Mouse (Mus musculus): ENCODE data around the gene Slc35e2. TPM values are rescaled to one million over a fixed set of nuclear protein-coding genes. Genes with fewer than 3 reads are reported as not detected.
"Not testable (repeated sequence)": the region's sequence is repeated elsewhere in the genome, so short reads cannot be mapped to it uniquely, and the experiment has no call there.

The Slc35e2 gene
- polyA plus RNA-seq, 1 experiment from 2014 or later, result 6.2 TPM

- not testable (repeated sequence) for H3K9ac ChIP-seq (ENCODE audit: low read depth, low read length); H3K27ac ChIP-seq (ENCODE audit: low read length); H3K4me1 ChIP-seq (ENCODE audit: control insufficient read depth, insufficient read depth, low read length); H3K9me3 ChIP-seq (ENCODE audit: control insufficient read depth, low read length); H3K4me3 ChIP-seq (ENCODE audit: low read length); H3K4me2 ChIP-seq (ENCODE audit: low read depth, low read length); ATAC-seq; H3K27me3 ChIP-seq (replicated peaks; ENCODE audit: control insufficient read depth, insufficient read depth, low read length)
- peaks cover 37% of the 10 kb centered on the region for H3K36me3 ChIP-seq (ENCODE audit: control insufficient read depth, insufficient read depth, low read length)
- WGBS, result 95% methylated on average over 2 of the region's 2 CpGs
These were observed 44.1 kb downstream of the Slc35e2 start, which contains the start of gene Gm10563 for GRCm38 (mm10) chr4:155645308-155645707. Gene Gm10563 (minus strand): TSS chr4:155645408.

DNA sequence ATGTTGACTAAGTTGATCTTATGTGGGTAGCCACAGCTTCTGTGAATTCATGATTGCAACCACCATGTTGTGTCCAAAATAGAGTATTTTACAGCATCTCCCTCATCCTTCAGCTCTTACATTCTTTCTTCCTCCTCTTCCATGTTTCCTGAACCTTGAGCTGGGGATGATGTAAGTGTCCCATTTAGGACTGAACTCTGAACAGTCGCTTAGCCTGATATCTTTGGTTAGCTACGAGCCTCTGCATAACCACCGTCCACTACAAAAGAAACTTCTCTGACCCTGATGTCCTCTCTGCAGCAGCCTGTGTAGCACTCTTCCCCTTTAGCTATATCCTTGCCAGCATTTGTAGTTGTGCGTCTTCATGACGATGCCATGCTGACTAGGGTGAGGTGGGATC lies 44.5 kb downstream of the Slc35e2 start:
- H3K27me3 ChIP-seq (replicated peaks; ENCODE audit: control insufficient read depth, insufficient read depth, low read length), result no peaks in the 10 kb centered on the region
- WGBS, result 85% methylated on average over 5 of the region's 5 CpGs
- H3K4me3 ChIP-seq (ENCODE audit: low read length), result no peak overlapping the region
- no peak for ATAC-seq
- no peaks in the 10 kb centered on the region for H3K4me1 ChIP-seq (ENCODE audit: control insufficient read depth, insufficient read depth, low read length)
- H3K27ac ChIP-seq (ENCODE audit: low read length), result no peak overlapping the region
- H3K9ac ChIP-seq (ENCODE audit: low read depth, low read length), result no peak overlapping the region
- no peak overlapping the region for H3K4me2 ChIP-seq (ENCODE audit: low read depth, low read length)
- H3K9me3 ChIP-seq (ENCODE audit: control insufficient read depth, low read length), result no peaks in the 10 kb centered on the region
- peaks cover 39% of the 10 kb centered on the region for H3K36me3 ChIP-seq (ENCODE audit: control insufficient read depth, insufficient read depth, low read length)

- ATAC-seq, result no peak
- Histone ChIP-seq H3K27me3 (replicated peaks; ENCODE audit: control insufficient read depth, insufficient read depth, low read length) (no peaks in the 10 kb centered on the region; the same call in 1 of the 2 replicates), H3K9me3 (ENCODE audit: control insufficient read depth, low read length) (no peaks in the 10 kb centered on the region), H3K4me2 (ENCODE audit: low read depth, low read length) (no peak overlapping the region), H3K4me1 (ENCODE audit: control insufficient read depth, insufficient read depth, low read length) (peaks cover 34% of the 10 kb centered on the region), H3K4me3 (ENCODE audit: low read length) (no peak overlapping the region), H3K36me3 (ENCODE audit: control insufficient read depth, insufficient read depth, low read length) (peaks cover 20% of the 10 kb centered on the region), H3K27ac (ENCODE audit: low read length) (no peak overlapping the region), H3K9ac (ENCODE audit: low read depth, low read length) (no peak overlapping the region)
- WGBS, result 91% methylated on average over 11 of the region's 11 CpGs
These were observed 48.1 kb downstream of the Slc35e2 start for GRCm38 (mm10) chr4:155649355-155649754.

GRCm38 (mm10) chr4:155651553-155652269 lies 50.5 kb downstream of the Slc35e2 start:
- peak overlapping the region; percentile 82 for H3K27ac ChIP-seq (ENCODE audit: low read length)
- 50% methylated on average over 15 of the region's 15 CpGs for WGBS
- peaks cover 43% of the 10 kb centered on the region for H3K4me1 ChIP-seq (ENCODE audit: control insufficient read depth, insufficient read depth, low read length)
- H3K36me3 ChIP-seq (ENCODE audit: control insufficient read depth, insufficient read depth, low read length), result peaks cover 20% of the 10 kb centered on the region
- H3K9me3 ChIP-seq (ENCODE audit: control insufficient read depth, low read length), result no peaks in the 10 kb centered on the region
- no peaks in the 10 kb centered on the region; the same call in 1 of the 2 replicates for H3K27me3 ChIP-seq (replicated peaks; ENCODE audit: control insufficient read depth, insufficient read depth, low read length)
- H3K9ac ChIP-seq (ENCODE audit: low read depth, low read length), result peak overlapping the region; percentile 73
- peak overlapping the region; percentile 49 for H3K4me3 ChIP-seq (ENCODE audit: low read length)
- peak; percentile 60 for ATAC-seq
- peak overlapping the region; percentile 73 for H3K4me2 ChIP-seq (ENCODE audit: low read depth, low read length)

DNA sequence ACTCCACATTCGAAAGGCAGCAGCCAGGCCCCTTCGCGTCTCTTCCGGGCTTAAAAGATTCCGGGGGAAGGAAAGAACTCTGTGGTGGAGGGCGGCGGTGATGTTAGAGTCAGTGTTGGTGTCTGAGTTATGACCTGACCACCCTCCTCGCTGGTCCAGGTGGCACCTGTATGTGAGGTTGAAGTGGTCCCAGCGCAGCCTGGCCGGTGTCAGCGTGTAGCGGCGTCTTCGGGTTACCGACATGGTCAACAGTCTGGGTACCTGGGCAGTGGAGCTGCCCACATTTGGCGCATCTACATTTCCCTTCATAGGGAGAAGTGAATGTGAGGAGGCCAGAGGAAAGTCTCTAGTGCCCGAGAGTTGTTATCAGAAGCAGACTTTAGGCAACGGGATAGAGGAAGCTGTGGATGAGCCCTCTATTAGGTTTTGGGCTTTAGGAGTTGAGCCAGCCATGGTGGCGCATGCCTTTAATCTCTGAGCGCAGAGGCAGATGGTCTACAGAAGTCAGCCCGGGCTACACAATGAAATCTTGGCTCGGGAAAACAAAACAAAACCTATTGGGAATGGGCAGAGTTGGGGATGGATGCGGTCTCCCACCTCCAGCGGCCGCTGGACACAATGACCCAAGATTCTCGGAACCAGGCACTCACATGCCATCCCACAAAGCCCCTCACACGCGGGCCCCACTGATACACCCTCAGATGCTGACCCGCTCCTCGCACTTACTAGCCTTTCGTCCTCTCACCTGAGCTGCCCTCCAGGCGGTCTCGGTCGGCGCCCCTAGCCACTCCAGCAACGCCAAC lies 51.3 kb downstream of the Slc35e2 start:
- ATAC-seq, result no peak
- peak overlapping the region; percentile 73 for H3K9ac ChIP-seq (ENCODE audit: low read depth, low read length)

GRCm38 (mm10) chr4:155653086-155653450 lies 51.9 kb downstream of the Slc35e2 start, which contains the start of gene Mmp23:
Gene Mmp23 (minus strand): TSS chr4:155653384.
- peaks cover 43% of the 10 kb centered on the region for H3K4me1 ChIP-seq (ENCODE audit: control insufficient read depth, insufficient read depth, low read length)
- peak within 1 kb of the TSS; percentile 73 for H3K9ac ChIP-seq (ENCODE audit: low read depth, low read length)
- no peaks in the 10 kb centered on the region for H3K9me3 ChIP-seq (ENCODE audit: control insufficient read depth, low read length)
- ATAC-seq, result peak; percentile 26
- H3K4me2 ChIP-seq (ENCODE audit: low read depth, low read length), result peak within 1 kb of the TSS; percentile 73
- H3K4me3 ChIP-seq (ENCODE audit: low read length), result peak within 1 kb of the TSS; percentile 49
- no peaks in the 10 kb centered on the region; the same call in 1 of the 2 replicates for H3K27me3 ChIP-seq (replicated peaks; ENCODE audit: control insufficient read depth, insufficient read depth, low read length)
- H3K36me3 ChIP-seq (ENCODE audit: control insufficient read depth, insufficient read depth, low read length), result peaks cover 21% of the 10 kb centered on the region
- under 1% methylated on average over 33 of the region's 33 CpGs for WGBS
- H3K27ac ChIP-seq (ENCODE audit: low read length), result peak within 1 kb of the TSS; percentile 82

More for the DNA sequence above, 51.3 kb downstream of the Slc35e2 start:
- Histone ChIP-seq H3K9me3 (ENCODE audit: control insufficient read depth, low read length) (no peaks in the 10 kb centered on the region), H3K27me3 (replicated peaks; ENCODE audit: control insufficient read depth, insufficient read depth, low read length) (no peaks in the 10 kb centered on the region; the same call in 1 of the 2 replicates), H3K4me1 (ENCODE audit: control insufficient read depth, insufficient read depth, low read length) (peaks cover 43% of the 10 kb centered on the region), H3K4me3 (ENCODE audit: low read length) (peak overlapping the region; percentile 49), H3K36me3 (ENCODE audit: control insufficient read depth, insufficient read depth, low read length) (peaks cover 18% of the 10 kb centered on the region), H3K27ac (ENCODE audit: low read length) (peak overlapping the region; percentile 82), H3K4me2 (ENCODE audit: low read depth, low read length) (peak overlapping the region; percentile 73)
- 27% methylated on average over 36 of the region's 36 CpGs for WGBS

- Histone ChIP-seq H3K4me1 (ENCODE audit: control insufficient read depth, insufficient read depth, low read length) (peaks cover 43% of the 10 kb centered on the region), H3K4me2 (ENCODE audit: low read depth, low read length) (peak overlapping the region; percentile 73), H3K9ac (ENCODE audit: low read depth, low read length) (peak overlapping the region; percentile 73), H3K27ac (ENCODE audit: low read length) (peak overlapping the region; percentile 27; the same call in 1 of the 2 replicates), H3K27me3 (replicated peaks; ENCODE audit: control insufficient read depth, insufficient read depth, low read length) (no peaks in the 10 kb centered on the region; the same call in 1 of the 2 replicates), H3K9me3 (ENCODE audit: control insufficient read depth, low read length) (no peaks in the 10 kb centered on the region), H3K36me3 (ENCODE audit: control insufficient read depth, insufficient read depth, low read length) (peaks cover 16% of the 10 kb centered on the region), H3K4me3 (ENCODE audit: low read length) (peak overlapping the region; percentile 49)
- 5% methylated on average over 31 of the region's 31 CpGs for WGBS
- no peak for ATAC-seq
These were observed 52.4 kb downstream of the Slc35e2 start for GRCm38 (mm10) chr4:155653451-155654182.

- Histone ChIP-seq H3K4me1 (ENCODE audit: control insufficient read depth, insufficient read depth, low read length) (peaks cover 43% of the 10 kb centered on the region), H3K36me3 (ENCODE audit: control insufficient read depth, insufficient read depth, low read length) (peaks cover 18% of the 10 kb centered on the region), H3K4me3 (ENCODE audit: low read length) (peak overlapping the region; percentile 49), H3K27me3 (replicated peaks; ENCODE audit: control insufficient read depth, insufficient read depth, low read length) (no peaks in the 10 kb centered on the region; the same call in 1 of the 2 replicates), H3K4me2 (ENCODE audit: low read depth, low read length) (peak overlapping the region; percentile 73), H3K9ac (ENCODE audit: low read depth, low read length) (peak overlapping the region; percentile 73), H3K27ac (ENCODE audit: low read length) (peak overlapping the region; percentile 21; the same call in 1 of the 2 replicates), H3K9me3 (ENCODE audit: control insufficient read depth, low read length) (no peaks in the 10 kb centered on the region)
- peak; percentile 1; the same call in 1 of the 2 replicates for ATAC-seq
- 5% methylated on average over 6 of the region's 6 CpGs for WGBS
These were observed 52.9 kb downstream of the Slc35e2 start for GRCm38 (mm10) chr4:155654183-155654455.
